Mouse (Mus musculus): ENCODE measurements around the gene Spata5. TPM values are rescaled to one million over a fixed set of nuclear protein-coding genes. Genes with fewer than 3 reads are reported as not detected.

Gene Spata5
- polyA plus RNA-seq (2017; shearing (Covaris generic)), result 50.9 TPM

DNA sequence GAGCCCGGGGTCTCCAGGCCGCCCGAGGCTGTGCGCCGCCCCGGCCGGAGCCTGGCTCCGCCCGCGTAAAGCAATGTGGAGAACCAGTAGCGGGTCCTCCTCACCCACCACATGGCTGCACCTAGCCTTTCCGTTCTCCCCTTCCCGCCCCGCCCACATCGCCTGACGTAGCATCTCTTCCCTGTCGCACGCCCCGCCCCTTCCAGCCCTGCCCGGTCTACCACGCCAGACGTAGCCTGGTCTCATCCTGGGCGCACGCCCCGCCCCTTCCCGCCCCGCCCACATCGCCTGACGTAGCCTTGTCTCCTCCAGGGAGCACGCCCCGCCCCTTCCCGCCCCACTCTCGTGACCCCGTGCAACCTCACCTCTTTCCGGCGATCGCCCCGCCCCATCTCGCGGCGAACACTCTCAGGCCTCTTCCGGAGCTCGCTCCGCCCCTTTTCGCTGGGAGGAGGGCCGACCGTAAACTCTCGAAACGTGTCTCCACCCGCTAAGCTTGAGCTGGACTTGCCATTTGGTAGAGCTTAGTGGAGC lies at the start of gene Spata5:
TSS of gene Spata5 (plus strand) at position 439 of the 534 bp plus-strand sequence.

GRCm38 (mm10) chr3:37420072-37420471 lies 376 bp downstream of the Spata5 start, which contains the start of gene Nudt6:
Gene Nudt6 (minus strand): TSS chr3:37420211.

Other genes starting within 250 kb of the Spata5 start
- 13.4 TPM for gene Il21, start 187.3 kb upstream of the Spata5 start, polyA plus RNA-seq (2017; shearing (Covaris generic))
- 5.4 TPM for gene Bbs12, start 107.3 kb upstream of the Spata5 start, polyA plus RNA-seq (2017; shearing (Covaris generic))
- gene Cetn4, start 107.2 kb upstream of the Spata5 start, polyA plus RNA-seq (2017; shearing (Covaris generic)), result 1.2 TPM
- 2.4 TPM for gene Fgf2, start 71.5 kb upstream of the Spata5 start, polyA plus RNA-seq (2017; shearing (Covaris generic))
- gene Nudt6, start 315 bp downstream of the Spata5 start, polyA plus RNA-seq (2017; shearing (Covaris generic)), result 23.1 TPM
- 13.9 TPM for gene Spry1, start 220.1 kb downstream of the Spata5 start, polyA plus RNA-seq (2017; shearing (Covaris generic))